Mouse (Mus musculus) G1E-ER4 (cell line): ENCODE measurements around the gene Zeb2. TPM values are rescaled to one million over a fixed set of nuclear protein-coding genes. Genes with fewer than 3 reads are reported as not detected.

Source experiments
- GATA1 ChIP-seq: IDR thresholded peaks from one replicate; pipeline ENCODE4 v1.8.0; 2012; ENCODE audit warnings: low read length, inconsistent platforms
- polyA plus RNA-seq: library from polyadenylated mRNA; stranded (reverse); fragments of >175 nt; gene quantifications from 2 replicates; pipeline ENCODE4 v1.2.3, GENCODE M21; 2012

Zeb2 gene
- polyA plus RNA-seq, 1 experiment: 7.6 TPM

GRCm38 (mm10) chr2:45028091-45028638 lies 89.0 kb downstream of the Zeb2 start:
- no peak for TF ChIP-seq GATA1

DNA sequence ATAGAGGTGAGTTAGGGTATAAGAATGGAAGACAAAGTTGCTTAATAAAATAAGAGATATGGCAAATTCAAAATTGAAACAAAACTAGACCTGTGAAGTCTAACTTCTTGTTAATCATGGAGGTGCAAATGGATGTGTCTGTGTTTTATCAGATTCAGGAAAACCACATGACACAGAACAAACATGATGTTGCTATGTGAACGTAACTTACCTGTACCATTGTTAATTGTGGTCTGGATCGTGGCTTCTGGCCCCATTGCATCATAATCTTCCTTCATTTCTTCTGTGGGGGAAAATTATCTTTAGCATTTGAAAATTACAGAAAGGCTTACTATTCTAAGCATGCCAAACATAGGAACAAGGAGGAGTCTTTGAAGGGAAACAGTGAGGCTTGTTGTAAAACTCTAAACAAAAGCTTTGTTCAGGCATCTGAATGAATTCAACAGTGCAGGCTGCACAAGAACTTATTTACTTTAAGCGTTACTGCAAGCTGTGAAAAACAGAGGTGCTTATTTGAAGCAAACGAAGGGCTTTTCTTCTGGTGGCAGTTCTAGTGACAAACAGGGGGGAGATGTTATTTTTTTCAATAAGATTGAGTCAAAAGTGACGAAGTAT lies 99.9 kb downstream of the Zeb2 start:
- no peak for TF ChIP-seq GATA1

GRCm38 (mm10) chr2:45013325-45013724 lies 103.9 kb downstream of the Zeb2 start:
- no peak for TF ChIP-seq GATA1

GRCm38 (mm10) chr2:45012676-45013075 lies 104.5 kb downstream of the Zeb2 start:
- TF ChIP-seq GATA1: peak; percentile 26

DNA sequence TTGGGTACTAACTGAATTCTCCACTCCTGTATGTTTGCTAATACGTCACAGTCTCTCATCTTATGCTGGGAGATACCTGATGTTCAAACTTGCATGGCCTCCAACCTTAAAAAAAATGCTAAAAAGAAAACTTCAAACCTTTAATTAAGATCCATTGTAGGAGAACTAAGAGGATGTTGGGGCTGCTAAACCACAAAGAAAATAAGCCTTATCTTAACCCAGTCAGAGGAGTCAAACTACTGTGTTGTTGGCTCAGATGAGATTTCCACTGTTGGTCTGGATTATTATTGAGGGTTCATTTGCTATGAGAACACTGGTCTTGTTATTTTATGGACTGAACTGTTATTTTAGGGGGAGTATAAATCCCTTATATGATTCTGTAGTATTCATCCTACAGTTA lies 106.5 kb downstream of the Zeb2 start:
- no peak for TF ChIP-seq GATA1

- TF ChIP-seq GATA1: no peak
These were observed 117.3 kb downstream of the Zeb2 start for GRCm38 (mm10) chr2:44999906-45000305.

- no peak for TF ChIP-seq GATA1
These were observed 118.5 kb downstream of the Zeb2 start for GRCm38 (mm10) chr2:44998710-44999109.

- no peak for TF ChIP-seq GATA1
These were observed 135.5 kb downstream of the Zeb2 start for GRCm38 (mm10) chr2:44981646-44982045.

GRCm38 (mm10) chr2:44979042-44979721 lies 138.0 kb downstream of the Zeb2 start:
- no peak for TF ChIP-seq GATA1

- no peak for TF ChIP-seq GATA1
These were observed 139.2 kb downstream of the Zeb2 start for GRCm38 (mm10) chr2:44978038-44978437.

DNA sequence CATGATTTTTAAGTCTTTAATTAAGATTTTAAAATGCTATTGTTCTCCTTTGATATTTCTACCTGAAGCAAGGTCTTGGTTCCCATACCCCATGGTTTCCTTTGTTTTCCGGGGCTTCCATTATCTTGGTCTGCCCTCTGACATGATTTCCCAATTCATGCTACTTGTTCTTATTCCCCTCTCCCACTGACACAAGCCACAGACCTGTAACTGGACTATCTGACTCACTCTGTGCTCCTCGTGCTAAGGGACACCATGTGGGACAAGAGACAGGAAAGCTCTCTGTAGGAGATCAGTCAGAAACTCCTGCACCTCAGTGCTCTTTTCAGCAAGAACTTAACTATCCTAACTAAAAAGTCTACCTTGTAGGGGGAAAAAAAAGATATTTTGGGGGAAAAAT lies 139.6 kb downstream of the Zeb2 start:
- TF ChIP-seq GATA1: no peak

GRCm38 (mm10) chr2:44977051-44977450 lies 140.1 kb downstream of the Zeb2 start:
- no peak for TF ChIP-seq GATA1

GRCm38 (mm10) chr2:44976484-44976883 lies 140.7 kb downstream of the Zeb2 start:
- TF ChIP-seq GATA1: no peak

- no peak for TF ChIP-seq GATA1
These were observed 143.4 kb downstream of the Zeb2 start for GRCm38 (mm10) chr2:44973828-44974227.

DNA sequence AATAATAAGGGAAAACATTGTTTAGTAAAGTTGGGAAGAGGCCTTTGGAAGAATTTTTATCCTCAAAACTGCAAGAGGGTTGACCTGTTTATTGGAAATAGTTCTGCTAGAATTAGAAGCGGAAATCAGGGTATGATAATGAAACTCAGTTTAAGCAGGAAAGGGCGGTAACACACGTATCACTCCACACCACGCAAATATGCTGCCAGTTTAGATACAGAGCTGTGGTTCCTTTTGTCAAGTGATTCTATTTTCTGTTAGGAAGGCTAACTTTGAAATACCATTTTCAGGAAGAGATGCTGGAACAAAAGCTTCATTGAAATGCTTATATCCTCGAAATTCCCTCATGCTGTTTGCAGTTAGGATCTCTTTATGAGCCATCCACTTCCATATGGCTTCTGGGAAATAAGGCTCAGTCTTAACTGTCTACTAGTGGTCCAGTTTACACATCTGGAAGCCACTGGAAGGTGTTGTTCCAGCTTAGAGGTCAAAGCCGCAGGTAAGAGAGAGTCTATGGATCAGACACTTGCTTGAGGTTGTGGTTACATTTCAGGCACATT lies 147.0 kb downstream of the Zeb2 start:
- no peak for TF ChIP-seq GATA1

GRCm38 (mm10) chr2:44969640-44970039 lies 147.6 kb downstream of the Zeb2 start:
- TF ChIP-seq GATA1: no peak

GRCm38 (mm10) chr2:44969226-44969625 lies 148.0 kb downstream of the Zeb2 start:
- TF ChIP-seq GATA1: no peak
